Mouse (Mus musculus) liver, embryonic 11.5 days (tissue): ENCODE results near the gene Dnaja2. TPM values are rescaled to one million over a fixed set of nuclear protein-coding genes. Genes with fewer than 3 reads are reported as not detected.

ENCODE experiments used
- ATAC-seq: fragments of 200-750 bp; cut with Nextera tagmentation; replicated peaks from 2 replicates; pipeline ENCODE4 v1.8.0; 2017; ENCODE audit warnings: moderate number of reproducible peaks, mild to moderate bottlenecking, moderate TSS enrichment, moderate library complexity; ENCODE audit not compliant: low FRiP score
- DNase-seq: peaks from one replicate; pipeline ENCODE4 v3.0.0-alpha.2; 2017; ENCODE audit warnings: low spot score
- H3K27ac ChIP-seq: fragments of 300-500 bp; sonication (generic); 2 replicates; pipeline ENCODE4 v1.5.1; 2014; ENCODE audit warnings: mild to moderate bottlenecking, low read depth, low read length, control low read depth
- H3K27me3 ChIP-seq: fragments of 300-500 bp; sonication (generic); replicated peaks from 2 replicates; pipeline ENCODE4 v1.6.1; 2014; ENCODE audit warnings: low read length, mixed read lengths; ENCODE audit not compliant: control insufficient read depth, insufficient read depth
- H3K36me3 ChIP-seq: fragments of 300-500 bp; sonication (generic); 2 replicates; pipeline ENCODE4 v1.6.1; 2014; ENCODE audit warnings: mild to moderate bottlenecking, low read length, moderate library complexity, mixed read lengths; ENCODE audit not compliant: control insufficient read depth, insufficient read depth
- H3K4me1 ChIP-seq: fragments of 300-500 bp; sonication (generic); replicated peaks from 2 replicates; pipeline ENCODE4 v1.6.1; 2014; ENCODE audit warnings: low read length, mixed read lengths; ENCODE audit not compliant: control insufficient read depth, insufficient read depth
- H3K4me2 ChIP-seq: fragments of 300-500 bp; sonication (generic); 2 replicates; pipeline ENCODE4 v1.6.1; 2014; ENCODE audit warnings: mild to moderate bottlenecking, control low read depth, moderate library complexity
- H3K4me3 ChIP-seq: fragments of 300-500 bp; sonication (generic); 2 replicates; pipeline ENCODE4 v1.5.1; 2014; ENCODE audit warnings: low read depth, low read length, control low read depth
- H3K9ac ChIP-seq: fragments of 300-500 bp; sonication (generic); 2 replicates; pipeline ENCODE4 v1.6.1; 2014; ENCODE audit warnings: low read depth, low read length, control low read depth
- H3K9me3 ChIP-seq: fragments of 300-500 bp; sonication (generic); 2 replicates; pipeline ENCODE4 v1.6.1; 2016; ENCODE audit warnings: low read length, inconsistent platforms, mixed read lengths; ENCODE audit not compliant: control insufficient read depth
- WGBS: fragments of 180-500 bp; shearing (Covaris S2); extraction: QIAGEN DNeasy Blood & Tissue Kit; methylation state at CpG from one replicate; pipeline ENCODE4 v1.1.7; 2014; 5-methylcytosine and 5-hydroxymethylcytosine counted together
- polyA plus RNA-seq: library from polyadenylated mRNA; unstranded; fragments of >200 nt; fragmentation: Nextera tagmentation; extraction: Ambion mirVana; gene quantifications from 2 replicates; pipeline ENCODE4 v1.2.1, GENCODE M21; 2014

Dnaja2 gene
- polyA plus RNA-seq, 1 experiment from 2014 or later: 163 TPM

GRCm38 (mm10) chr8:85534163-85534562 lies 21.0 kb downstream of the Dnaja2 start:
- ATAC-seq (no peak), DNase-seq (no peak)
- Histone ChIP-seq H3K4me2 (no peak overlapping the region), H3K4me1 (no peaks in the 10 kb centered on the region), H3K27ac (no peak overlapping the region), H3K9ac (no peak overlapping the region), H3K4me3 (no peak overlapping the region), H3K27me3 (no peaks in the 10 kb centered on the region), H3K9me3 (no peaks in the 10 kb centered on the region), H3K36me3 (peaks cover 12% of the 10 kb centered on the region; the same call in 1 of the 2 replicates)
- 75% methylated on average over 1 of the region's 1 CpGs for WGBS

GRCm38 (mm10) chr8:85533434-85533833 lies 21.7 kb downstream of the Dnaja2 start:
- Histone ChIP-seq H3K4me3 (no peak overlapping the region), H3K9me3 (no peaks in the 10 kb centered on the region), H3K4me2 (no peak overlapping the region), H3K9ac (no peak overlapping the region), H3K27ac (no peak overlapping the region), H3K27me3 (no peaks in the 10 kb centered on the region), H3K36me3 (0 out of 2 replicates have a peak, but pooled peaks cover 6% of the 10 kb centered on the region), H3K4me1 (no peaks in the 10 kb centered on the region)
- ATAC-seq (no peak), DNase-seq (no peak)
- WGBS: 81% methylated on average over 2 of the region's 2 CpGs

GRCm38 (mm10) chr8:85532843-85533242 lies 22.3 kb downstream of the Dnaja2 start:
- 0 out of 2 replicates have a peak, but pooled peaks cover 6% of the 10 kb centered on the region for H3K36me3 ChIP-seq
- no peak overlapping the region for H3K4me2 ChIP-seq
- no peak overlapping the region for H3K4me3 ChIP-seq
- 82% methylated on average over 4 of the region's 4 CpGs for WGBS
- DNase-seq: no peak
- H3K9me3 ChIP-seq: no peaks in the 10 kb centered on the region
- no peaks in the 10 kb centered on the region for H3K27me3 ChIP-seq
- H3K27ac ChIP-seq: no peak overlapping the region
- no peaks in the 10 kb centered on the region for H3K4me1 ChIP-seq
- ATAC-seq: no peak
- no peak overlapping the region for H3K9ac ChIP-seq

GRCm38 (mm10) chr8:85531471-85531870 lies 23.7 kb downstream of the Dnaja2 start:
- Histone ChIP-seq H3K9me3 (no peaks in the 10 kb centered on the region), H3K4me3 (no peak overlapping the region), H3K9ac (no peak overlapping the region), H3K36me3 (0 out of 2 replicates have a peak, but pooled peaks cover 5% of the 10 kb centered on the region), H3K4me1 (no peaks in the 10 kb centered on the region), H3K27ac (no peak overlapping the region), H3K27me3 (no peaks in the 10 kb centered on the region), H3K4me2 (no peak overlapping the region)
- 48% methylated on average over 3 of the region's 3 CpGs for WGBS
- DNase-seq (no peak), ATAC-seq (no peak)

GRCm38 (mm10) chr8:85530717-85531116 lies 24.4 kb downstream of the Dnaja2 start:
- Histone ChIP-seq H3K4me3 (no peak overlapping the region), H3K9me3 (no peaks in the 10 kb centered on the region), H3K9ac (no peak overlapping the region), H3K27me3 (no peaks in the 10 kb centered on the region), H3K4me2 (no peak overlapping the region), H3K4me1 (no peaks in the 10 kb centered on the region), H3K36me3 (no peaks in the 10 kb centered on the region), H3K27ac (no peak overlapping the region)
- 82% methylated on average over 1 of the region's 1 CpGs for whole genome bisulfite sequencing
- DNase-seq (no peak), ATAC-seq (no peak)

GRCm38 (mm10) chr8:85528959-85529358 lies 26.2 kb downstream of the Dnaja2 start:
- no peak overlapping the region for H3K27ac ChIP-seq
- H3K4me1 ChIP-seq: no peaks in the 10 kb centered on the region
- no peak overlapping the region for H3K4me2 ChIP-seq
- no peaks in the 10 kb centered on the region for H3K36me3 ChIP-seq
- H3K9ac ChIP-seq: no peak overlapping the region
- WGBS: 73% methylated on average over 3 of the region's 3 CpGs
- no peak overlapping the region for H3K4me3 ChIP-seq
- no peaks in the 10 kb centered on the region for H3K9me3 ChIP-seq
- ATAC-seq (no peak), DNase-seq (no peak)
- H3K27me3 ChIP-seq: no peaks in the 10 kb centered on the region

GRCm38 (mm10) chr8:85526105-85526504 lies 29.0 kb downstream of the Dnaja2 start:
- no peak for DNase-seq
- H3K4me2 ChIP-seq: no peak overlapping the region
- no peak overlapping the region for H3K9ac ChIP-seq
- no peak overlapping the region for H3K27ac ChIP-seq
- 26% methylated on average over 6 of the region's 6 CpGs for WGBS
- H3K27me3 ChIP-seq: no peaks in the 10 kb centered on the region
- no peaks in the 10 kb centered on the region for H3K4me1 ChIP-seq
- no peak for ATAC-seq
- no peaks in the 10 kb centered on the region for H3K9me3 ChIP-seq
- H3K4me3 ChIP-seq: no peak overlapping the region
- no peaks in the 10 kb centered on the region for H3K36me3 ChIP-seq

GRCm38 (mm10) chr8:85524086-85524485 lies 31.1 kb downstream of the Dnaja2 start:
- Histone ChIP-seq H3K9me3 (no peaks in the 10 kb centered on the region), H3K27ac (no peak overlapping the region), H3K4me1 (no peaks in the 10 kb centered on the region), H3K4me2 (no peak overlapping the region), H3K27me3 (no peaks in the 10 kb centered on the region), H3K9ac (no peak overlapping the region), H3K4me3 (no peak overlapping the region), H3K36me3 (no peaks in the 10 kb centered on the region; the same call in 1 of the 2 replicates)
- WGBS: 92% methylated on average over 7 of the region's 7 CpGs
- ATAC-seq (no peak), DNase-seq (no peak)

- H3K9me3 ChIP-seq: no peaks in the 10 kb centered on the region
- H3K4me3 ChIP-seq: no peak overlapping the region
- no peak overlapping the region for H3K27ac ChIP-seq
- no peaks in the 10 kb centered on the region; the same call in 1 of the 2 replicates for H3K36me3 ChIP-seq
- no peak for ATAC-seq
- no peak overlapping the region for H3K4me2 ChIP-seq
- H3K4me1 ChIP-seq: no peaks in the 10 kb centered on the region
- DNase-seq: no peak
- H3K9ac ChIP-seq: no peak overlapping the region
- WGBS: 86% methylated on average over 8 of the region's 8 CpGs
- H3K27me3 ChIP-seq: no peaks in the 10 kb centered on the region
Observed at GRCm38 (mm10) chr8:85521332-85521731, 33.8 kb downstream of the Dnaja2 start.
